Mouse (Mus musculus) hindbrain, embryonic 16.5 days (tissue): Measurements from ENCODE around the gene Mapkbp1. TPM values are rescaled to one million over a fixed set of nuclear protein-coding genes. Genes with fewer than 3 reads are reported as not detected.

Source experiments
- ATAC-seq: fragments of 200-750 bp; cut with Nextera tagmentation; 2 replicates; pipeline ENCODE4 v1.8.0; 2017; ENCODE audit warnings: moderate TSS enrichment, moderate library complexity
- H3K27ac ChIP-seq: fragments of 300-500 bp; sonication (generic); 2 replicates; pipeline ENCODE4 v1.5.1; 2014; ENCODE audit warnings: low read depth, mild to moderate bottlenecking, control low read depth, low read length, moderate library complexity
- H3K27me3 ChIP-seq: fragments of 300-500 bp; sonication (generic); replicated peaks from 2 replicates; pipeline ENCODE4 v1.6.1; 2014; ENCODE audit warnings: low read length; ENCODE audit not compliant: control insufficient read depth, insufficient read depth
- H3K36me3 ChIP-seq: fragments of 300-500 bp; sonication (generic); 2 replicates; pipeline ENCODE4 v1.6.1; 2014; ENCODE audit warnings: mild to moderate bottlenecking, low read length, moderate library complexity, mixed read lengths; ENCODE audit not compliant: control insufficient read depth, insufficient read depth
- H3K4me1 ChIP-seq: fragments of 300-500 bp; sonication (generic); 2 replicates; pipeline ENCODE4 v1.6.1; 2014; ENCODE audit warnings: low read depth, low read length; ENCODE audit not compliant: control insufficient read depth, insufficient read depth
- H3K4me2 ChIP-seq: fragments of 300-500 bp; sonication (generic); 2 replicates; pipeline ENCODE4 v1.6.1; 2014; ENCODE audit warnings: mild to moderate bottlenecking, low read length, control low read depth, moderate library complexity
- H3K4me3 ChIP-seq: fragments of 300-500 bp; sonication (generic); 2 replicates; pipeline ENCODE4 v1.5.1; 2014; ENCODE audit warnings: mild to moderate bottlenecking, low read length, control low read depth, moderate library complexity
- H3K9ac ChIP-seq: fragments of 300-500 bp; sonication (generic); 2 replicates; pipeline ENCODE4 v1.6.1; 2014; ENCODE audit warnings: low read depth, mild to moderate bottlenecking, control low read depth, low read length, moderate library complexity
- H3K9me3 ChIP-seq: fragments of 300-500 bp; sonication (generic); 2 replicates; pipeline ENCODE4 v1.6.1; 2014; ENCODE audit warnings: mild to moderate bottlenecking, low read length, moderate library complexity; ENCODE audit not compliant: control insufficient read depth
- WGBS: fragments of 180-500 bp; shearing (Covaris S2); extraction: QIAGEN DNeasy Blood & Tissue Kit; methylation state at CpG from one replicate; pipeline ENCODE4 v1.1.7; 2014; 5-methylcytosine and 5-hydroxymethylcytosine counted together
- polyA plus RNA-seq: library from polyadenylated mRNA; unstranded; fragments of >200 nt; fragmentation: Nextera tagmentation; extraction: Ambion mirVana; gene quantifications from 2 replicates; pipeline ENCODE4 v1.2.1, GENCODE M21; 2015

The Mapkbp1 gene
- polyA plus RNA-seq, 1 experiment from 2014 or later: 7.2 TPM

- Histone ChIP-seq H3K27me3 (no peaks in the 10 kb centered on the region), H3K27ac (no peak overlapping the region), H3K36me3 (0 out of 2 replicates have a peak, but pooled peaks cover 2% of the 10 kb centered on the region), H3K4me3 (no peak overlapping the region), H3K9ac (no peak overlapping the region), H3K4me1 (no peaks in the 10 kb centered on the region), H3K9me3 (no peaks in the 10 kb centered on the region), H3K4me2 (no peak overlapping the region)
- 79% methylated on average over 4 of the region's 4 CpGs for WGBS
- no peak for ATAC-seq
These were observed 29.5 kb downstream of the Mapkbp1 start for GRCm38 (mm10) chr2:120001956-120002355.

DNA sequence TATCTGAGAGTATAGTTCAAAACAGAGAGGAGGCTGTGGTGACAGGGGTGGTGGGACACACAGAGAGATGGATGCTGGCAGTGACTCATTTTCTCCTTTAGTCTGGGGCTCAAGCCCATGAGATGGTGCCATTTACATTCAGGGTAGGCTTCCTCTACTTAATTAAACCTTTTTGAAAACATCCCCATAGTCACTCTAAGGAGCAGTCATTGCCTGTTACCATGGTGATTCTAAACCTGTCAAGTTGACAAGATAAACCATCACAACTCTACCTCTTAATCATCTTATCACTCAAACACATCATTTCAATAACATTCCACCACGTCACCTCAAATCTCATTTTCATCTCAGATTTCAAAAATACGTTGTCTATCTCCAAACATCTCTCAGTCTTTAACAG is 31.5 kb downstream of the Mapkbp1 start:
- Histone ChIP-seq H3K9me3 (no peaks in the 10 kb centered on the region), H3K4me2 (no peak overlapping the region), H3K9ac (no peak overlapping the region), H3K4me3 (no peak overlapping the region), H3K27me3 (no peaks in the 10 kb centered on the region), H3K4me1 (no peaks in the 10 kb centered on the region), H3K36me3 (0 out of 2 replicates have a peak, but pooled peaks cover under 1% of the 10 kb centered on the region), H3K27ac (no peak overlapping the region)
- ATAC-seq: no peak
- 82% methylated on average over 2 of the region's 2 CpGs for WGBS

GRCm38 (mm10) chr2:120006696-120007095 is 34.2 kb downstream of the Mapkbp1 start:
- no peak overlapping the region for H3K4me3 ChIP-seq
- 96% methylated on average over 7 of the region's 7 CpGs for whole genome bisulfite sequencing
- ATAC-seq: no peak
- H3K27ac ChIP-seq: no peak overlapping the region
- no peak overlapping the region for H3K9ac ChIP-seq
- H3K9me3 ChIP-seq: no peaks in the 10 kb centered on the region
- no peaks in the 10 kb centered on the region for H3K27me3 ChIP-seq
- H3K4me2 ChIP-seq: no peak overlapping the region
- no peaks in the 10 kb centered on the region for H3K36me3 ChIP-seq
- no peaks in the 10 kb centered on the region for H3K4me1 ChIP-seq

DNA sequence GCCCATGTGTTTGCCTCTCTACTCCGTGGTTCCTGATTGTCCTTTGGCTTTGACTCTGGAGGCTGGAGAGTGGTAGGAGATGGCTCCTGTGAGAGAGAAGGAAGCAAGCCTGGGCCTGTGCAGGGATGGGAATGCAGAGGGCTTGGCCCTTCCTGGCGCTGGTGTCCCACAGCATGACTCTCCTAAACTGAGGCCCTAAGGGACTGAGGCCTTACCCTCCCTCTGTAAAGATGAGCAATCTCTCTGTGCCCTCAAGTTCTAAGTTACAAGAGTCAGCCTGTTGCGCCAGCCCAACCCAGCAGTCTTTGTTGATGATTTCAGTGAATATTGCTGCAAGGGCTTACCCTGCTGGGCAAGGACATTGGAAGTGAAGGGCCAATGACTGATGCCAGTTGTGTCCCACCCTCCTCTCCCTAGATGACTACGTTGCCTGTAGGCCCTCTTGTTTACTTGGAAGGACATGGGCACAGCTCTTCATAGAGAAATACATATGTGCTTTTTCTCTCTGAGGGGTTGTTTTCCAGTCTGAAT is 35.2 kb downstream of the Mapkbp1 start:
- Histone ChIP-seq H3K27me3 (no peaks in the 10 kb centered on the region), H3K4me3 (no peak overlapping the region), H3K9ac (no peak overlapping the region), H3K9me3 (no peaks in the 10 kb centered on the region), H3K4me2 (no peak overlapping the region), H3K4me1 (no peaks in the 10 kb centered on the region), H3K36me3 (no peaks in the 10 kb centered on the region), H3K27ac (no peak overlapping the region)
- 85% methylated on average over 4 of the region's 4 CpGs for WGBS
- ATAC-seq: no peak

GRCm38 (mm10) chr2:120008672-120009071 is 36.2 kb downstream of the Mapkbp1 start:
- H3K4me2 ChIP-seq: no peak overlapping the region
- no peak for ATAC-seq
- 59% methylated on average over 4 of the region's 4 CpGs for WGBS

GRCm38 (mm10) chr2:120011462-120012200 is 39.1 kb downstream of the Mapkbp1 start:
- Histone ChIP-seq H3K4me2 (no peak overlapping the region), H3K9me3 (no peaks in the 10 kb centered on the region), H3K4me1 (no peaks in the 10 kb centered on the region), H3K4me3 (no peak overlapping the region), H3K36me3 (peaks cover 6% of the 10 kb centered on the region; the same call in 1 of the 2 replicates), H3K9ac (no peak overlapping the region), H3K27me3 (no peaks in the 10 kb centered on the region), H3K27ac (no peak overlapping the region)
- whole genome bisulfite sequencing: 72% methylated on average over 8 of the region's 8 CpGs
- 0 out of 2 replicates have a peak, but pooled peaks have one; percentile 37 for ATAC-seq

More at GRCm38 (mm10) chr2:120008672-120009071, 36.2 kb downstream of the Mapkbp1 start:
- Histone ChIP-seq H3K27me3 (no peaks in the 10 kb centered on the region), H3K36me3 (peaks cover 3% of the 10 kb centered on the region; the same call in 1 of the 2 replicates), H3K27ac (no peak overlapping the region), H3K9ac (no peak overlapping the region), H3K9me3 (no peaks in the 10 kb centered on the region), H3K4me1 (no peaks in the 10 kb centered on the region), H3K4me3 (no peak overlapping the region)

GRCm38 (mm10) chr2:120012924-120013323 is 40.4 kb downstream of the Mapkbp1 start:
- H3K9me3 ChIP-seq: no peaks in the 10 kb centered on the region
- no peak overlapping the region for H3K4me3 ChIP-seq
- no peaks in the 10 kb centered on the region for H3K27me3 ChIP-seq
- no peak overlapping the region for H3K4me2 ChIP-seq
- H3K27ac ChIP-seq: no peak overlapping the region
- ATAC-seq: no peak
- no peak overlapping the region for H3K9ac ChIP-seq
- WGBS: 89% methylated on average over 13 of the region's 13 CpGs
- peaks cover 12% of the 10 kb centered on the region for H3K36me3 ChIP-seq
- H3K4me1 ChIP-seq: no peaks in the 10 kb centered on the region

GRCm38 (mm10) chr2:120013831-120014486 is 41.5 kb downstream of the Mapkbp1 start:
- no peaks in the 10 kb centered on the region for H3K9me3 ChIP-seq
- H3K9ac ChIP-seq: no peak overlapping the region
- 90% methylated on average over 2 of the region's 2 CpGs for WGBS
- no peak overlapping the region for H3K27ac ChIP-seq
- no peak for ATAC-seq
- H3K4me2 ChIP-seq: no peak overlapping the region
- H3K27me3 ChIP-seq: no peaks in the 10 kb centered on the region
- H3K36me3 ChIP-seq: peaks cover 16% of the 10 kb centered on the region
- no peak overlapping the region for H3K4me3 ChIP-seq
- H3K4me1 ChIP-seq: no peaks in the 10 kb centered on the region

DNA sequence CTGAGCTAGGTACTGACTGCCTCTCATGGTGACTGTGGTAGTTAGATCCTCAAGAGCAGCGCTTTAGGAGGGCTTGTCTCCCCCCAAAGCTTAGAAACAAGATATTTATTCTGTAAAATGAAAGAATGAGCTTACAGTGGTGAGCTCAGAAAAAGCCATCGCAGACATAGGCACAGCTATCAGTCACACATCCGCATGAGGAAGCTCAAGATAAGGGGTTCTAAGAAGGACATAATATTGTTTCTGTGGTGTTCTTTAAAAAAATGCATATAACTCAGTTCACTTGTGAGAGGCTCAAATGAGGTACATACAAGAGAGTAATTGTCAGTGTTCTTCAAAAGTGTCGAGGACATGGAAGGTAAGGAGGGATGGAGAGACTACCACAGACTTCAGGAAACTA is 43.4 kb downstream of the Mapkbp1 start:
- H3K4me1 ChIP-seq: no peaks in the 10 kb centered on the region
- H3K4me3 ChIP-seq: no peak overlapping the region
- no peak overlapping the region for H3K27ac ChIP-seq
- H3K9ac ChIP-seq: no peak overlapping the region
- ATAC-seq: no peak
- no peak overlapping the region for H3K4me2 ChIP-seq
- H3K27me3 ChIP-seq: no peaks in the 10 kb centered on the region
- no peaks in the 10 kb centered on the region for H3K9me3 ChIP-seq
- H3K36me3 ChIP-seq: peaks cover 23% of the 10 kb centered on the region
- WGBS: 95% methylated on average over 4 of the region's 4 CpGs
